Mouse (Mus musculus): ENCODE measurements around the gene Doc2g.

GRCm38 (mm10) chr19:3995505-3995904 lies 7.6 kb upstream of the Doc2g start:
- TF ChIP-seq POLR2A (IDR thresholded peaks at IDR 0.05; ENCODE audit: low read depth, low read length) (no peak), CTCF (IDR thresholded peaks at IDR 0.05; ENCODE audit: borderline replicate concordance, insufficient read depth, low read length) (no peak)

All from embryonic fibroblast, embryonic 13.5 days (primary cell).